Mouse (Mus musculus) liver, postnatal 0 days (tissue): Measurements from ENCODE around the gene Slc22a14.

Experiments
- CTCF ChIP-seq: sonication (generic); IDR thresholded peaks from 2 replicates; pipeline ENCODE4 v1.5.1; 2016; ENCODE audit warnings: antibody characterized with exemption, low read depth
- EP300 ChIP-seq: IDR thresholded peaks from 2 replicates; pipeline ENCODE4 v1.6.1; 2016; ENCODE audit warnings: antibody characterized with exemption, low read depth, mild to moderate bottlenecking

DNA sequence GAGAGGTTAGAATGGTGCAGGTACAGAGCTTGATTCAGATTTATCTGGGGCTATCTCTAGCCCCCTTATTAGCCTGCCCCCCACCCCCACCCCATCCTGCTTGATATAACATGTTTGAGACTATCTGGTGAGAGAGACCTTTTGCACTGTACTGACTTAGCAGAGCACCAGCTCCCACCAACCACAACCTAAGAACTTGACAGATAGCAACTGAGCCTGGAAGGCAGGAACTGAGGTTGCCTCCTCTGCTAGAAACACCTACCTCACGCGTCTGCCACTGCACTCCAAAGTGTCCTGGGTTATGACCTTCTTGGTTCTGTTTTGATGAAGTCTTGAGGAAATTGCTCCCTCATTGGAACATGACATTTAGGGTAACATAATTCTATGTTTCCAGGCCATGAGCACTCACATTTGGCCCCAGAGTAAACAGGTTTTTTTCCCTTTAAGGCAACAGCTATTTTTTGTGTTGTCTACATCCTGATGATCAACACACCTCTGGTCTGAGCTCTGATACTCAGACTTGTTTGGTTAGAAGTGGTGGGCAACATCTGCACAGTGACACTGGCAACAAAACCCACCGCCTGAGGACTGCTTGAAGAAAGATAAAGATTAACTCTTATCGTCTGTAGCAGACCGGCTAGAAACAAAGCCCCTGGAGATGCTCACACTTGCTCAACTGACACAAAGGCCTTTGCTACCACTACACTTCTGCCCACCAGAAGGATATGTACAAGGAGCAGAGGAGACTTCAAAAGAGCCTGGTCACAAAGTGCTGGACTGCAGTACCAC, 84.3 kb downstream of the Slc22a14 start:
- no peak for TF ChIP-seq CTCF
- TF ChIP-seq EP300: no peak
